Comparison of ENCODE assay signal across 13 mouse cellular contexts in genomic region chr10:75447489-75447888, GRCm38 (mm10). TPM values are rescaled to one million over a fixed set of nuclear protein-coding genes. Genes with fewer than 3 reads are reported as not detected.
"Had no signal": no experiment of that assay in that cellular context is flagged by ENCODE, and none has a peak within 500 bp of the region (broad histone marks: within the 10 kb centered on the region; RNA-seq: fewer than 3 reads in every experiment).

No protein-coding gene starts in this region.

- H3K4me2 ChIP-seq: limb, embryonic 15.5 days; liver, embryonic 12.5 days had no signal

- H3K36me3 ChIP-seq: limb, embryonic 15.5 days; liver, embryonic 12.5 days; midbrain, embryonic 10.5 days had no signal

- H3K27me3 ChIP-seq: limb, embryonic 15.5 days; liver, embryonic 12.5 days had no signal

- ATAC-seq: liver, embryonic 12.5 days; lung, postnatal 0 days; midbrain, embryonic 16.5 days had no signal

- H3K9ac ChIP-seq: limb, embryonic 15.5 days; liver, embryonic 12.5 days had no signal

- DNase-seq: kidney, adult 9 months; kidney, postnatal 36 days; layer of hippocampus, adult 9-11 months; layer of hippocampus, postnatal 36 days; lung, postnatal 4 days; thymus, adult 2 months; thymus, postnatal 25 days had no signal

- H3K27ac ChIP-seq: limb, embryonic 15.5 days; liver, embryonic 12.5 days; midbrain, embryonic 10.5 days; stomach, postnatal 0 days had no signal

- H3K9me3 ChIP-seq: limb, embryonic 15.5 days; liver, embryonic 12.5 days; midbrain, embryonic 10.5 days had no signal

- H3K4me3 ChIP-seq: limb, embryonic 15.5 days; liver, embryonic 12.5 days; midbrain, embryonic 10.5 days had no signal

RNA-seq across cellular contexts. Expression of gene Upb1, which starts 46.6 kb away (rescaled TPM):
- total RNA-seq: layer of hippocampus, postnatal 36 days had no signal
- polyA plus RNA-seq: midbrain, embryonic 10.5 days had no signal
